Mouse (Mus musculus): ENCODE measurements at regions not wholly inside any gene's neighbourhood (a gene's known extent, or its start where the extent isn't known, plus 50 kb on each side); places are given as distances from the start of the nearest gene placed in this dataset.
A peak's percentile ranks its signal among the peaks of the same experiment; 100 is the strongest.

- DNase-seq, result peak; percentile 78 to 83
- H3K27me3 ChIP-seq (ENCODE audit: control insufficient read depth, insufficient read depth, low read length), result no peaks in the 10 kb centered on the region
- TF ChIP-seq POLR2A (IDR thresholded peaks at IDR 0.05; ENCODE audit: borderline replicate concordance, insufficient read depth, low read length) (no peak), CTCF (IDR thresholded peaks at IDR 0.05; ENCODE audit: borderline replicate concordance, insufficient read depth, low read depth, low read length) (no peak)
- H3K4me1 ChIP-seq (ENCODE audit: control insufficient read depth, insufficient read depth, low read length), result peaks cover 26% of the 10 kb centered on the region
- peak overlapping the region; percentile 15; the same call in 1 of the 2 replicates for H3K27ac ChIP-seq (ENCODE audit: insufficient read depth, low read length)
- WGBS, result 13% methylated on average over 10 of the region's 10 CpGs
- no peak overlapping the region for H3K4me3 ChIP-seq (replicated peaks; ENCODE audit: insufficient read depth, low read depth, low read length)
Measured at GRCm38 (mm10) chr11:71902304-71903019, 134.8 kb downstream of the Aipl1 start.

GRCm38 (mm10) chr11:71900816-71901215 lies 136.5 kb downstream of the Aipl1 start:
- peak; percentile 64 to 75 for DNase-seq
- TF ChIP-seq POLR2A (IDR thresholded peaks at IDR 0.05; ENCODE audit: borderline replicate concordance, insufficient read depth, low read length) (no peak), CTCF (IDR thresholded peaks at IDR 0.05; ENCODE audit: borderline replicate concordance, insufficient read depth, low read depth, low read length) (no peak)
- Histone ChIP-seq H3K4me1 (ENCODE audit: control insufficient read depth, insufficient read depth, low read length) (peaks cover 26% of the 10 kb centered on the region), H3K27ac (ENCODE audit: insufficient read depth, low read length) (no peak overlapping the region), H3K27me3 (ENCODE audit: control insufficient read depth, insufficient read depth, low read length) (no peaks in the 10 kb centered on the region), H3K4me3 (replicated peaks; ENCODE audit: insufficient read depth, low read depth, low read length) (no peak overlapping the region)

- H3K4me3 ChIP-seq (replicated peaks; ENCODE audit: insufficient read depth, low read depth, low read length), result no peak overlapping the region
- TF ChIP-seq CTCF (IDR thresholded peaks at IDR 0.05; ENCODE audit: borderline replicate concordance, insufficient read depth, low read depth, low read length) (no peak), POLR2A (IDR thresholded peaks at IDR 0.05; ENCODE audit: borderline replicate concordance, insufficient read depth, low read length) (no peak)
- 51% methylated on average over 2 of the region's 2 CpGs for WGBS
- H3K27me3 ChIP-seq (ENCODE audit: control insufficient read depth, insufficient read depth, low read length), result no peaks in the 10 kb centered on the region
- no peak overlapping the region for H3K27ac ChIP-seq (ENCODE audit: insufficient read depth, low read length)
- DNase-seq, result no peak
- H3K4me1 ChIP-seq (ENCODE audit: control insufficient read depth, insufficient read depth, low read length), result peaks cover 18% of the 10 kb centered on the region
Measured at GRCm38 (mm10) chr11:71897551-71897950, 139.8 kb downstream of the Aipl1 start.

GRCm38 (mm10) chr11:71897141-71897540 lies 140.2 kb downstream of the Aipl1 start:
- 60% methylated on average over 3 of the region's 3 CpGs for WGBS
- TF ChIP-seq CTCF (IDR thresholded peaks at IDR 0.05; ENCODE audit: borderline replicate concordance, insufficient read depth, low read depth, low read length) (no peak), POLR2A (IDR thresholded peaks at IDR 0.05; ENCODE audit: borderline replicate concordance, insufficient read depth, low read length) (no peak)
- Histone ChIP-seq H3K27me3 (ENCODE audit: control insufficient read depth, insufficient read depth, low read length) (no peaks in the 10 kb centered on the region), H3K4me3 (replicated peaks; ENCODE audit: insufficient read depth, low read depth, low read length) (no peak overlapping the region), H3K27ac (ENCODE audit: insufficient read depth, low read length) (no peak overlapping the region), H3K4me1 (ENCODE audit: control insufficient read depth, insufficient read depth, low read length) (peaks cover 14% of the 10 kb centered on the region; the same call in 1 of the 2 replicates)
- no peak for DNase-seq

GRCm38 (mm10) chr11:71891181-71891580 lies 141.5 kb downstream of the Wscd1 start:
- 71% methylated on average over 1 of the region's 1 CpGs for WGBS
- Histone ChIP-seq H3K27me3 (ENCODE audit: control insufficient read depth, insufficient read depth, low read length) (no peaks in the 10 kb centered on the region), H3K4me1 (ENCODE audit: control insufficient read depth, insufficient read depth, low read length) (peaks cover 8% of the 10 kb centered on the region; the same call in 1 of the 2 replicates), H3K27ac (ENCODE audit: insufficient read depth, low read length) (no peak overlapping the region), H3K4me3 (replicated peaks; ENCODE audit: insufficient read depth, low read depth, low read length) (no peak overlapping the region)
- TF ChIP-seq POLR2A (IDR thresholded peaks at IDR 0.05; ENCODE audit: borderline replicate concordance, insufficient read depth, low read length), result no peak
- TF ChIP-seq CTCF (IDR thresholded peaks at IDR 0.05; ENCODE audit: borderline replicate concordance, insufficient read depth, low read depth, low read length), result no peak
- peak in 1 of 2 experiments; percentile 29 for DNase-seq

GRCm38 (mm10) chr11:71889161-71889560 lies 139.4 kb downstream of the Wscd1 start:
- Histone ChIP-seq H3K4me3 (replicated peaks; ENCODE audit: insufficient read depth, low read depth, low read length) (no peak overlapping the region), H3K27me3 (ENCODE audit: control insufficient read depth, insufficient read depth, low read length) (no peaks in the 10 kb centered on the region), H3K27ac (ENCODE audit: insufficient read depth, low read length) (no peak overlapping the region), H3K4me1 (ENCODE audit: control insufficient read depth, insufficient read depth, low read length) (peaks cover 8% of the 10 kb centered on the region; the same call in 1 of the 2 replicates)
- DNase-seq, result no peak
- 77% methylated on average over 4 of the region's 4 CpGs for WGBS
- TF ChIP-seq CTCF (IDR thresholded peaks at IDR 0.05; ENCODE audit: borderline replicate concordance, insufficient read depth, low read depth, low read length) (no peak), POLR2A (IDR thresholded peaks at IDR 0.05; ENCODE audit: borderline replicate concordance, insufficient read depth, low read length) (no peak)

GRCm38 (mm10) chr11:71887211-71887610 lies 137.5 kb downstream of the Wscd1 start:
- TF ChIP-seq POLR2A (IDR thresholded peaks at IDR 0.05; ENCODE audit: borderline replicate concordance, insufficient read depth, low read length) (no peak), CTCF (IDR thresholded peaks at IDR 0.05; ENCODE audit: borderline replicate concordance, insufficient read depth, low read depth, low read length) (no peak)
- DNase-seq, result no peak
- H3K4me3 ChIP-seq (replicated peaks; ENCODE audit: insufficient read depth, low read depth, low read length), result no peak overlapping the region
- H3K27me3 ChIP-seq (ENCODE audit: control insufficient read depth, insufficient read depth, low read length), result no peaks in the 10 kb centered on the region
- WGBS, result 64% methylated on average over 4 of the region's 4 CpGs
- H3K4me1 ChIP-seq (ENCODE audit: control insufficient read depth, insufficient read depth, low read length), result peaks cover 8% of the 10 kb centered on the region; the same call in 1 of the 2 replicates
- H3K27ac ChIP-seq (ENCODE audit: insufficient read depth, low read length), result no peak overlapping the region

- TF ChIP-seq CTCF (IDR thresholded peaks at IDR 0.05; ENCODE audit: borderline replicate concordance, insufficient read depth, low read depth, low read length) (no peak), POLR2A (IDR thresholded peaks at IDR 0.05; ENCODE audit: borderline replicate concordance, insufficient read depth, low read length) (no peak)
- Histone ChIP-seq H3K27ac (ENCODE audit: insufficient read depth, low read length) (no peak overlapping the region), H3K27me3 (ENCODE audit: control insufficient read depth, insufficient read depth, low read length) (no peaks in the 10 kb centered on the region), H3K4me3 (replicated peaks; ENCODE audit: insufficient read depth, low read depth, low read length) (no peak overlapping the region), H3K4me1 (ENCODE audit: control insufficient read depth, insufficient read depth, low read length) (peaks cover 8% of the 10 kb centered on the region; the same call in 1 of the 2 replicates)
- 53% methylated on average over 4 of the region's 4 CpGs for WGBS
- peak; percentile 47 to 52 for DNase-seq
Measured at GRCm38 (mm10) chr11:71886771-71887170, 137.1 kb downstream of the Wscd1 start.

All from cerebellum, adult 2 months (tissue).